Mouse (Mus musculus) brain, embryonic 14.5 days (tissue): ENCODE data around the gene Il2rb. TPM values are rescaled to one million over a fixed set of nuclear protein-coding genes. Genes with fewer than 3 reads are reported as not detected.

ENCODE experiments used
- DNase-seq: peaks from one replicate; pipeline ENCODE4 v3.0.0-alpha.2; 2011; ENCODE audit warnings: low read depth
- CTCF ChIP-seq: fragments of 200-500 bp; IDR thresholded peaks from 2 replicates; pipeline ENCODE4 v1.5.1; 2012; ENCODE audit warnings: inconsistent platforms, mild to moderate bottlenecking, moderate library complexity, borderline replicate concordance; ENCODE audit not compliant: insufficient read depth, insufficient read length; ENCODE audit errors: extremely low read depth
- POLR2A ChIP-seq: fragments of 200-500 bp; IDR thresholded peaks from 2 replicates; pipeline ENCODE4 v1.6.1; 2012; ENCODE audit warnings: mild to moderate bottlenecking, inconsistent platforms, borderline replicate concordance; ENCODE audit not compliant: poor library complexity, insufficient read depth, insufficient read length, severe bottlenecking; ENCODE audit errors: extremely low read depth
- polyA plus RNA-seq: library from polyadenylated mRNA; depleted of rRNA; stranded (reverse); fragments of >200 nt; gene quantifications from 2 replicates; pipeline ENCODE4 v1.2.3, GENCODE M21; 2012

Gene Il2rb
- polyA plus RNA-seq, 1 experiment = 0.12 TPM

GRCm38 (mm10) chr15:78514393-78515146 is 19.5 kb upstream of the Il2rb start:
- DNase-seq = peak; percentile 82
- TF ChIP-seq CTCF (peak; percentile 87), POLR2A (no peak)

GRCm38 (mm10) chr15:78513019-78513418 is 17.9 kb upstream of the Il2rb start:
- DNase-seq = no peak
- TF ChIP-seq POLR2A = no peak
- TF ChIP-seq CTCF = no peak

GRCm38 (mm10) chr15:78511951-78512350 is 16.9 kb upstream of the Il2rb start:
- DNase-seq = no peak
- TF ChIP-seq POLR2A (no peak), CTCF (no peak)

GRCm38 (mm10) chr15:78510736-78511135 is 15.7 kb upstream of the Il2rb start:
- DNase-seq = no peak
- no peak for TF ChIP-seq CTCF
- TF ChIP-seq POLR2A = no peak

- DNase-seq = no peak
Measured at GRCm38 (mm10) chr15:78510121-78510576, 15.1 kb upstream of the Il2rb start.

GRCm38 (mm10) chr15:78509297-78509899 is 14.3 kb upstream of the Il2rb start:
- no peak for TF ChIP-seq CTCF
- no peak for TF ChIP-seq POLR2A
- peak; percentile 43 for DNase-seq

More at GRCm38 (mm10) chr15:78510121-78510576, 15.1 kb upstream of the Il2rb start:
- TF ChIP-seq POLR2A (no peak), CTCF (no peak)

- TF ChIP-seq POLR2A (no peak), CTCF (no peak)
- peak; percentile 37 for DNase-seq
Measured at GRCm38 (mm10) chr15:78508443-78508842, 13.4 kb upstream of the Il2rb start.

GRCm38 (mm10) chr15:78505541-78505940 is 10.5 kb upstream of the Il2rb start:
- no peak for DNase-seq
- no peak for TF ChIP-seq CTCF
- no peak for TF ChIP-seq POLR2A

- DNase-seq = no peak
- TF ChIP-seq CTCF = no peak
- TF ChIP-seq POLR2A = no peak
Measured at GRCm38 (mm10) chr15:78504816-78505215, 9.7 kb upstream of the Il2rb start.

- DNase-seq = no peak
- TF ChIP-seq CTCF (no peak), POLR2A (no peak)
Measured at GRCm38 (mm10) chr15:78504013-78504412, 8.9 kb upstream of the Il2rb start.

- DNase-seq = no peak
- no peak for TF ChIP-seq POLR2A
- TF ChIP-seq CTCF = no peak
Measured at GRCm38 (mm10) chr15:78502437-78503132, 7.5 kb upstream of the Il2rb start.
